Mouse (Mus musculus) embryonic facial prominence, embryonic 11.5 days (tissue): ENCODE results near the gene Ispd. TPM values are rescaled to one million over a fixed set of nuclear protein-coding genes. Genes with fewer than 3 reads are reported as not detected.

Source experiments
- ATAC-seq: fragments of 200-750 bp; cut with Nextera tagmentation; replicated peaks from 2 replicates; pipeline ENCODE4 v1.8.0; 2017; ENCODE audit warnings: low read depth; ENCODE audit not compliant: insufficient number of reproducible peaks, low FRiP score, low TSS enrichment
- DNase-seq: peaks from one replicate; pipeline ENCODE4 v3.0.0-alpha.2; 2015; ENCODE audit warnings: low spot score
- H3K27ac ChIP-seq: fragments of 300-500 bp; sonication (generic); replicated peaks from 2 replicates; pipeline ENCODE4 v1.5.1; 2014; ENCODE audit warnings: mild to moderate bottlenecking, low read depth, low read length, control low read depth
- H3K27me3 ChIP-seq: fragments of 300-500 bp; sonication (generic); 2 replicates; pipeline ENCODE4 v1.6.1; 2014; ENCODE audit warnings: mild to moderate bottlenecking, low read length, moderate library complexity, mixed read lengths; ENCODE audit not compliant: control insufficient read depth, insufficient read depth
- H3K36me3 ChIP-seq: fragments of 300-500 bp; sonication (generic); replicated peaks from 2 replicates; pipeline ENCODE4 v1.6.1; 2014; ENCODE audit warnings: low read depth, mild to moderate bottlenecking, low read length, moderate library complexity, mixed read lengths; ENCODE audit not compliant: control insufficient read depth, insufficient read depth
- H3K4me1 ChIP-seq: fragments of 300-500 bp; sonication (generic); 2 replicates; pipeline ENCODE4 v1.6.1; 2014; ENCODE audit warnings: low read length, mixed read lengths; ENCODE audit not compliant: control insufficient read depth, insufficient read depth
- H3K4me2 ChIP-seq: fragments of 300-500 bp; sonication (generic); 2 replicates; pipeline ENCODE4 v1.6.1; 2014; ENCODE audit warnings: low read depth, mild to moderate bottlenecking, control low read depth, low read length, moderate library complexity
- H3K4me3 ChIP-seq: fragments of 300-500 bp; sonication (generic); 2 replicates; pipeline ENCODE4 v1.5.1; 2014; ENCODE audit warnings: low read depth, low read length, control low read depth
- H3K9ac ChIP-seq: fragments of 300-500 bp; sonication (generic); replicated peaks from 2 replicates; pipeline ENCODE4 v1.6.1; 2014; ENCODE audit warnings: mild to moderate bottlenecking, control low read depth, low read length
- H3K9me3 ChIP-seq: fragments of 300-500 bp; sonication (generic); replicated peaks from 2 replicates; pipeline ENCODE4 v1.6.1; 2016; ENCODE audit warnings: mild to moderate bottlenecking, low read length, inconsistent platforms, mixed read lengths; ENCODE audit not compliant: control insufficient read depth
- WGBS: fragments of 180-500 bp; shearing (Covaris S2); extraction: QIAGEN DNeasy Blood & Tissue Kit; methylation state at CpG from one replicate; pipeline ENCODE4 v1.1.7; 2014; 5-methylcytosine and 5-hydroxymethylcytosine counted together
- polyA plus RNA-seq: library from polyadenylated mRNA; unstranded; fragments of >200 nt; fragmentation: Nextera tagmentation; extraction: Ambion mirVana; gene quantifications from 2 replicates; pipeline ENCODE4 v1.2.1, GENCODE M21; 2014

The Ispd gene
- polyA plus RNA-seq, 1 experiment from 2014 or later: 7.7 TPM

- peak overlapping the region; percentile 22 for H3K4me2 ChIP-seq
- DNase-seq: peak; percentile 77
These were observed 332.8 kb downstream of the Ispd start for GRCm38 (mm10) chr12:36713866-36714662.

GRCm38 (mm10) chr12:36717526-36717925, 336.3 kb downstream of the Ispd start:
- no peak overlapping the region for H3K9ac ChIP-seq
- no peak overlapping the region for H3K4me2 ChIP-seq
- WGBS: 39% methylated on average over 5 of the region's 5 CpGs
- no peak for ATAC-seq
- no peaks in the 10 kb centered on the region for H3K9me3 ChIP-seq
- no peaks in the 10 kb centered on the region for H3K36me3 ChIP-seq
- H3K4me3 ChIP-seq: no peak overlapping the region
- H3K27ac ChIP-seq: no peak overlapping the region
- no peaks in the 10 kb centered on the region for H3K27me3 ChIP-seq
- no peak for DNase-seq
- no peaks in the 10 kb centered on the region; the same call in 1 of the 2 replicates for H3K4me1 ChIP-seq

More at GRCm38 (mm10) chr12:36713866-36714662, 332.8 kb downstream of the Ispd start:
- H3K27ac ChIP-seq: no peak overlapping the region
- WGBS: 19% methylated on average over 17 of the region's 17 CpGs
- ATAC-seq: no peak
- no peaks in the 10 kb centered on the region for H3K9me3 ChIP-seq
- no peak overlapping the region for H3K9ac ChIP-seq
- no peaks in the 10 kb centered on the region for H3K27me3 ChIP-seq
- no peaks in the 10 kb centered on the region; the same call in 1 of the 2 replicates for H3K4me1 ChIP-seq
- H3K36me3 ChIP-seq: no peaks in the 10 kb centered on the region
- no peak overlapping the region for H3K4me3 ChIP-seq

GRCm38 (mm10) chr12:36718417-36718816, 337.2 kb downstream of the Ispd start:
- WGBS: 54% methylated on average over 2 of the region's 2 CpGs
- no peak overlapping the region for H3K4me2 ChIP-seq
- no peaks in the 10 kb centered on the region; the same call in 1 of the 2 replicates for H3K4me1 ChIP-seq
- no peaks in the 10 kb centered on the region for H3K36me3 ChIP-seq
- ATAC-seq (no peak), DNase-seq (no peak)
- no peak overlapping the region for H3K4me3 ChIP-seq
- no peaks in the 10 kb centered on the region for H3K27me3 ChIP-seq
- no peak overlapping the region for H3K27ac ChIP-seq
- no peaks in the 10 kb centered on the region for H3K9me3 ChIP-seq
- no peak overlapping the region for H3K9ac ChIP-seq

GRCm38 (mm10) chr12:36719074-36719473, 337.8 kb downstream of the Ispd start:
- Histone ChIP-seq H3K4me2 (no peak overlapping the region), H3K4me3 (no peak overlapping the region), H3K27ac (no peak overlapping the region), H3K36me3 (no peaks in the 10 kb centered on the region), H3K9ac (no peak overlapping the region), H3K27me3 (no peaks in the 10 kb centered on the region), H3K4me1 (no peaks in the 10 kb centered on the region; the same call in 1 of the 2 replicates), H3K9me3 (no peaks in the 10 kb centered on the region)
- DNase-seq (no peak), ATAC-seq (no peak)
- WGBS: 50% methylated on average over 3 of the region's 3 CpGs

GRCm38 (mm10) chr12:36720779-36721178, 339.5 kb downstream of the Ispd start:
- H3K4me2 ChIP-seq: no peak overlapping the region
- no peaks in the 10 kb centered on the region for H3K36me3 ChIP-seq
- H3K9ac ChIP-seq: no peak overlapping the region
- no peak overlapping the region for H3K27ac ChIP-seq
- ATAC-seq: no peak
- no peaks in the 10 kb centered on the region; the same call in 1 of the 2 replicates for H3K4me1 ChIP-seq
- no peaks in the 10 kb centered on the region for H3K27me3 ChIP-seq
- no peak for DNase-seq
- H3K4me3 ChIP-seq: no peak overlapping the region
- H3K9me3 ChIP-seq: no peaks in the 10 kb centered on the region
- 44% methylated on average over 3 of the region's 3 CpGs for WGBS

- Histone ChIP-seq H3K4me3 (no peak overlapping the region), H3K9me3 (no peaks in the 10 kb centered on the region), H3K9ac (no peak overlapping the region), H3K4me2 (no peak overlapping the region), H3K36me3 (no peaks in the 10 kb centered on the region), H3K27ac (no peak overlapping the region), H3K27me3 (no peaks in the 10 kb centered on the region), H3K4me1 (no peaks in the 10 kb centered on the region; the same call in 1 of the 2 replicates)
- DNase-seq (peak; percentile 69), ATAC-seq (0 out of 2 replicates have a peak, but pooled peaks have one; percentile 48)
- WGBS: 31% methylated on average over 6 of the region's 6 CpGs
These were observed 340.0 kb downstream of the Ispd start for GRCm38 (mm10) chr12:36721223-36721622.

- H3K9me3 ChIP-seq: no peaks in the 10 kb centered on the region
These were observed 341.5 kb downstream of the Ispd start for GRCm38 (mm10) chr12:36722754-36723153.

GRCm38 (mm10) chr12:36723302-36723701, 342.1 kb downstream of the Ispd start:
- WGBS: 64% methylated on average over 3 of the region's 3 CpGs
- ATAC-seq (no peak), DNase-seq (no peak)
- no peaks in the 10 kb centered on the region for H3K4me1 ChIP-seq
- no peaks in the 10 kb centered on the region for H3K27me3 ChIP-seq
- H3K36me3 ChIP-seq: no peaks in the 10 kb centered on the region
- H3K9ac ChIP-seq: no peak overlapping the region
- no peak overlapping the region for H3K4me3 ChIP-seq
- H3K27ac ChIP-seq: no peak overlapping the region
- H3K9me3 ChIP-seq: no peaks in the 10 kb centered on the region
- H3K4me2 ChIP-seq: no peak overlapping the region

More at GRCm38 (mm10) chr12:36722754-36723153, 341.5 kb downstream of the Ispd start:
- no peak overlapping the region for H3K9ac ChIP-seq
- WGBS: 89% methylated on average over 6 of the region's 6 CpGs
- no peak for DNase-seq
- H3K4me3 ChIP-seq: no peak overlapping the region
- no peak overlapping the region for H3K4me2 ChIP-seq
- H3K27me3 ChIP-seq: no peaks in the 10 kb centered on the region
- no peaks in the 10 kb centered on the region for H3K36me3 ChIP-seq
- no peaks in the 10 kb centered on the region; the same call in 1 of the 2 replicates for H3K4me1 ChIP-seq
- no peak for ATAC-seq
- H3K27ac ChIP-seq: no peak overlapping the region
